Mouse (Mus musculus): ENCODE results near the gene Il15. TPM values are rescaled to one million over a fixed set of nuclear protein-coding genes. Genes with fewer than 3 reads are reported as not detected.

Gene Il15
- polyA plus RNA-seq (2012; fragmentation: generic; extraction: Trizol), result not detected
- long read RNA-seq, experiment 1, partial matches to known transcripts, result 0 of 3 reads
- long read RNA-seq, experiment 1, other reads (novel, unspliced or antisense), result 1 of 3 reads
- long read RNA-seq, experiment 2, result 0 reads

GRCm38 (mm10) chr8:82402686-82403330, at the start of gene Il15:
Gene Il15, minus strand, starts transcription at chr8:82403222.
- H3K4me3 ChIP-seq (ENCODE audit: insufficient read depth, poor library complexity, severe bottlenecking), result no peak within 1 kb of the TSS
- H3K79me3 ChIP-seq (ENCODE audit: low read depth), result no peaks in the 10 kb centered on the region
- H3K27me3 ChIP-seq (ENCODE audit: control insufficient read depth, insufficient read depth, insufficient read length), result no peaks in the 10 kb centered on the region
- H3ac ChIP-seq (ENCODE audit: control insufficient read depth, insufficient read length, low read depth), result no peak within 1 kb of the TSS
- TF ChIP-seq MYOD1 (IDR thresholded peaks at IDR 0.05; ENCODE audit: control insufficient read depth, insufficient read length, low read depth) (no peak), CTCF (IDR thresholded peaks at IDR 0.05; ENCODE audit: control insufficient read depth, insufficient read depth, insufficient read length) (no peak), MAX (IDR thresholded peaks at IDR 0.05) (no peak), CEBPB (IDR thresholded peaks at IDR 0.05; ENCODE audit: low read depth) (no peak), USF1 (IDR thresholded peaks at IDR 0.05; ENCODE audit: low read depth) (no peak), FOSL1 (IDR thresholded peaks at IDR 0.05; ENCODE audit: insufficient read depth, low read length, poor library complexity, severe bottlenecking) (no peak), MYOG (IDR thresholded peaks at IDR 0.05; ENCODE audit: control insufficient read depth, extremely low read depth, insufficient read length) (no peak)
- H3K79me2 ChIP-seq (ENCODE audit: control insufficient read depth, insufficient read depth), result no peaks in the 10 kb centered on the region
- no peaks in the 10 kb centered on the region for H3K36me3 ChIP-seq (ENCODE audit: control insufficient read depth, insufficient read depth)

GRCm38 (mm10) chr8:82444897-82445296, 41.9 kb upstream of the Il15 start:
- Histone ChIP-seq H3K79me3 (ENCODE audit: low read depth) (no peaks in the 10 kb centered on the region), H3K79me2 (ENCODE audit: control insufficient read depth, insufficient read depth) (no peaks in the 10 kb centered on the region), H3K4me3 (ENCODE audit: insufficient read depth, poor library complexity, severe bottlenecking) (no peak overlapping the region), H3K36me3 (ENCODE audit: control insufficient read depth, insufficient read depth) (no peaks in the 10 kb centered on the region), H3K27me3 (ENCODE audit: control insufficient read depth, insufficient read depth, insufficient read length) (no peaks in the 10 kb centered on the region), H3ac (ENCODE audit: control insufficient read depth, insufficient read length, low read depth) (no peak overlapping the region)
- TF ChIP-seq FOSL1 (IDR thresholded peaks at IDR 0.05; ENCODE audit: insufficient read depth, low read length, poor library complexity, severe bottlenecking), result no peak

DNA sequence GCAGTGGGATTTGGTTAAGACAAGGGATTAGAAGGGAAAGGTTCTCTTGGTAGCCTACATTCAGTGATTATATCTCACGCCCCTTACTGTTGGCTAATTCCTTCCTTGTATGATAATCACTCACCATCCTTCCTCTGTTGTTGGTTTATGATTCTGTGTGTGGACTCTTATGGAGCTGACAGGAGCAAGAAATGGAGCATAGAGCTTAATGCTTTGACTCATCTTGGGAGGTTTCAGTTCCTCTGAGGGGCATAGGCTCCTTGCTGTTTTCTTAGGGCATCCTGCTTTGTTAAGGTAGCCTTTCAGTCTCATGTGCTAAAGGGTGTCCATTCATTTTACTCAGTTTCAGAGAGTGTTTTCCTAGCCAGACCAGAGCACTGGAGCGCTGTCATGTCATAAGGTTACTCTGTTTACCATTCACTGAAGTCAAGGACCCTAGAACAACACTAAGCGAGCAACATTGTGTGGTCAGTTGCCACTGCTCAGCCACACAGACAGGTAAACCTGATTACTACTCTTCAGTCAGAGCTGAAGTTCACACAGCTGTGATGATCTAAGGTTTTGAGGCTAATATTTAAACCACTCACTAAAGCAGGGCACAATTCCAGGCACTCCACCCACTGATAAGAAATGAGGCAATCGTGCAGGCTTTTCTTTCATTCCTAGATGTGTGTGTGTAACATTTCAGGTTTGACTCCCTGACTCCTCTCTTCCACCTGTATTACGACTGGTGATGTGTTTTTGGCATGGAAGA, 13.7 kb upstream of the Il15 start:
- TF ChIP-seq CEBPB (IDR thresholded peaks at IDR 0.05; ENCODE audit: low read depth) (no peak), USF1 (IDR thresholded peaks at IDR 0.05; ENCODE audit: low read depth) (no peak), MAX (IDR thresholded peaks at IDR 0.05) (no peak), CTCF (IDR thresholded peaks at IDR 0.05; ENCODE audit: control insufficient read depth, insufficient read depth, insufficient read length) (no peak), MYOD1 (IDR thresholded peaks at IDR 0.05; ENCODE audit: control insufficient read depth, insufficient read length, low read depth) (no peak), FOSL1 (IDR thresholded peaks at IDR 0.05; ENCODE audit: insufficient read depth, low read length, poor library complexity, severe bottlenecking) (no peak), MYOG (IDR thresholded peaks at IDR 0.05; ENCODE audit: control insufficient read depth, extremely low read depth, insufficient read length) (no peak)

DNA sequence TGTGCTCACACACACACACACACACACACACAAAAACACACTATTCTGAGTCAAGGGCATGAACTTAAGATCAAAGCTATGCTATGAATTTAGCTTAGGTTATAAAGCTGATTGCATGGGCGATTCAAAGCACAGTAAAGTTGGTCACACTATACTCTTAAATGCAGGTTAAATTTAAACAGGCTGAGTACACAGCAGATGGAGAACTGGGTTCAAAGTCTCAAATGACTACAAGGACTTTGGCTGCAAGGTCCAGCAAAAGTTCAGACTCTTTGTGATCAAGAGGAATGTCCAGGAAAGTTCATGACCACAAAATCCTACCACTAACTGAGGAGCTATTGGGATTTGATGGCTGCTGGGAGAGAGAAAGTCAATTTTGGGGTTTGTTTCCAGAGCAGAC, 12.5 kb upstream of the Il15 start:
- TF ChIP-seq MYOG (IDR thresholded peaks at IDR 0.05; ENCODE audit: control insufficient read depth, extremely low read depth, insufficient read length), result no peak
- no peak overlapping the region for H3ac ChIP-seq (ENCODE audit: control insufficient read depth, insufficient read length, low read depth)
- H3K27me3 ChIP-seq (ENCODE audit: control insufficient read depth, insufficient read depth, insufficient read length), result no peaks in the 10 kb centered on the region
- no peaks in the 10 kb centered on the region for H3K36me3 ChIP-seq (ENCODE audit: control insufficient read depth, insufficient read depth)
- H3K79me2 ChIP-seq (ENCODE audit: control insufficient read depth, insufficient read depth), result no peaks in the 10 kb centered on the region
- no peaks in the 10 kb centered on the region for H3K79me3 ChIP-seq (ENCODE audit: low read depth)
- no peak overlapping the region for H3K4me3 ChIP-seq (ENCODE audit: insufficient read depth, poor library complexity, severe bottlenecking)

More for the DNA sequence above, 13.7 kb upstream of the Il15 start:
- Histone ChIP-seq H3K79me3 (ENCODE audit: low read depth) (no peaks in the 10 kb centered on the region), H3ac (ENCODE audit: control insufficient read depth, insufficient read length, low read depth) (no peak overlapping the region), H3K36me3 (ENCODE audit: control insufficient read depth, insufficient read depth) (no peaks in the 10 kb centered on the region), H3K79me2 (ENCODE audit: control insufficient read depth, insufficient read depth) (no peaks in the 10 kb centered on the region), H3K27me3 (ENCODE audit: control insufficient read depth, insufficient read depth, insufficient read length) (no peaks in the 10 kb centered on the region), H3K4me3 (ENCODE audit: insufficient read depth, poor library complexity, severe bottlenecking) (no peak overlapping the region)

GRCm38 (mm10) chr8:82410135-82410534, 7.1 kb upstream of the Il15 start:
- no peaks in the 10 kb centered on the region for H3K79me2 ChIP-seq (ENCODE audit: control insufficient read depth, insufficient read depth)
- no peaks in the 10 kb centered on the region for H3K27me3 ChIP-seq (ENCODE audit: control insufficient read depth, insufficient read depth, insufficient read length)
- no peak overlapping the region for H3K4me3 ChIP-seq (ENCODE audit: insufficient read depth, poor library complexity, severe bottlenecking)
- no peak for TF ChIP-seq CTCF (IDR thresholded peaks at IDR 0.05; ENCODE audit: control insufficient read depth, insufficient read depth, insufficient read length)
- TF ChIP-seq USF1 (IDR thresholded peaks at IDR 0.05; ENCODE audit: low read depth), result no peak
- TF ChIP-seq MYOG (IDR thresholded peaks at IDR 0.05; ENCODE audit: control insufficient read depth, extremely low read depth, insufficient read length), result no peak
- no peak for TF ChIP-seq MAX (IDR thresholded peaks at IDR 0.05)
- no peak for TF ChIP-seq MYOD1 (IDR thresholded peaks at IDR 0.05; ENCODE audit: control insufficient read depth, insufficient read length, low read depth)
- TF ChIP-seq FOSL1 (IDR thresholded peaks at IDR 0.05; ENCODE audit: insufficient read depth, low read length, poor library complexity, severe bottlenecking), result no peak
- no peak for TF ChIP-seq CEBPB (IDR thresholded peaks at IDR 0.05; ENCODE audit: low read depth)
- H3K36me3 ChIP-seq (ENCODE audit: control insufficient read depth, insufficient read depth), result no peaks in the 10 kb centered on the region
- no peaks in the 10 kb centered on the region for H3K79me3 ChIP-seq (ENCODE audit: low read depth)
- no peak overlapping the region for H3ac ChIP-seq (ENCODE audit: control insufficient read depth, insufficient read length, low read depth)

- TF ChIP-seq MAX (IDR thresholded peaks at IDR 0.05), result no peak
- TF ChIP-seq FOSL1 (IDR thresholded peaks at IDR 0.05; ENCODE audit: insufficient read depth, low read length, poor library complexity, severe bottlenecking), result no peak
- TF ChIP-seq CEBPB (IDR thresholded peaks at IDR 0.05; ENCODE audit: low read depth), result no peak
- Histone ChIP-seq H3K4me3 (ENCODE audit: insufficient read depth, poor library complexity, severe bottlenecking) (no peak overlapping the region), H3K79me3 (ENCODE audit: low read depth) (no peaks in the 10 kb centered on the region), H3K27me3 (ENCODE audit: control insufficient read depth, insufficient read depth, insufficient read length) (no peaks in the 10 kb centered on the region), H3ac (ENCODE audit: control insufficient read depth, insufficient read length, low read depth) (no peak overlapping the region), H3K79me2 (ENCODE audit: control insufficient read depth, insufficient read depth) (no peaks in the 10 kb centered on the region), H3K36me3 (ENCODE audit: control insufficient read depth, insufficient read depth) (no peaks in the 10 kb centered on the region)
These were observed 4.0 kb upstream of the Il15 start for GRCm38 (mm10) chr8:82407060-82407459.

Measured in C2C12 (cell line).